Mouse (Mus musculus) urinary bladder, postnatal 36 days (tissue): ENCODE measurements around the gene Gimap8.
"Not testable (repeated sequence)": the region's sequence is repeated elsewhere in the genome, so short reads cannot be mapped to it uniquely, and the experiment has no call there.

ENCODE experiments used
- DNase-seq, 2 experiments: peaks; one replicate each; pipeline ENCODE4 v3.0.0; 2022; ENCODE audit warnings: low spot score in 2 of 2, mixed read lengths in 1 of 2

Gimap8 gene

DNA sequence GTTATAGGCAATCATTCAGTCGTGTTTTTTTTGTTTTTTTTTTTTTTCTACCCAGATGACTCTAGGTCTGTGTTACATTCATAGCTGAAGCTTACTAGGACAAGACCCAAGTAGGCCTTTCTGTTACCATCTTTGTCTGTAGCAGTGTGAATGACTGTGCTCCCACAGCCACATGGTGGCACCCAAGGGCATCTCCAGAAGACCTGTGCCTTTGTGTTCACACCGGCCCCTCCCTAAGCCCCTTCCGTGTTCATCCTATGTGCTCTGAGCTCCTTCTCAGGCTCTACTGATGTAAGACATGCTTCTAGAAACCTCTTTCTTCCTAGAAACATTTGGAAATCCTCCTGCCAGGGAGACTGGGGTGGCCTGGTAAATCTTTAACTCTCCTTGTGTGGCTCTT lies at the start of gene Gimap8:
Gene Gimap8, plus strand, starts transcription at position 240 of the 400 bp plus-strand sequence.
- peak in 1 of 2 experiments; percentile 25 for DNase-seq

- no peak for DNase-seq
These were observed 46.4 kb upstream of the Gimap8 start for GRCm38 (mm10) chr6:48600594-48600993.

DNA sequence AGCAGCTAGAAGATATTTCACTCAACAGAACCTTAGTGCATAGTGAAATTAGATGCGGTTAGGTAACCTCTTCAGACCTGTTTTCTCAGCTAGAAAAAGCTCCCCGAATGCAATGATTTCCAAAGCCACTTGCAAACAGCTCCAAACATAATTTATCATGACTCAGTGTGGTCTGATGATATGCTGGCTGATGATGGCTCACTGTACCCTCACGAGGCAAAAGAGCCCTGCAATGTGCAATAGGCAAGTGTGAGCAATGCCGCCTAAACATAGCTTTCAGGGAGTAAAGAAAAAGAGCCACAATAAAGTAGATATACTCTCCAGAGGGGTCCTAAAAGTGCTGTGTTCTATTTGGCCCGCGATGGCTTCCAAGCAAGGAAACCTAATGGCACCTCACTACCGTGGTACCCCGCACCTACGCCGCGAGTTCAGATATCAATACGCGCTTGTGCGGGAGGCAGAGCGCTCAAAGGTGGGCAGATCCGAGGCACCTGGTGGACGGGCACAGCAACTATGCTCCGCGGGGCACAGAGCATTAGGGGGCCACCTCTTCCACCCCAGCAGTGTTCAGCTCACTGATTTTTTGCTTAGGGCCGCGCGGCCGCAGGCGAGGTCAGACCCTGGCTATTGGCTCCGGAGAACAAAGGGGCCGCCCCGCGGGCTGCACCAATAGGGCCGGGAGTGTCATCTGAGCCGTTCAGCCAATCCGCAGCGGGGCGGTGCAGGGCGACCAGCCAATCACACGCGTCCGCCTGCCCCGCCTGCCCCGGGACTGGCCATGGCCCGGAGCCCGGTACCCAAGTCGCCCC lies 45.6 kb upstream of the Gimap8 start, which contains the start of gene Zfp775:
Gene Zfp775, plus strand, starts transcription at position 793 of the 809 bp plus-strand sequence.
- peak; percentile 94 to 96 for DNase-seq

DNA sequence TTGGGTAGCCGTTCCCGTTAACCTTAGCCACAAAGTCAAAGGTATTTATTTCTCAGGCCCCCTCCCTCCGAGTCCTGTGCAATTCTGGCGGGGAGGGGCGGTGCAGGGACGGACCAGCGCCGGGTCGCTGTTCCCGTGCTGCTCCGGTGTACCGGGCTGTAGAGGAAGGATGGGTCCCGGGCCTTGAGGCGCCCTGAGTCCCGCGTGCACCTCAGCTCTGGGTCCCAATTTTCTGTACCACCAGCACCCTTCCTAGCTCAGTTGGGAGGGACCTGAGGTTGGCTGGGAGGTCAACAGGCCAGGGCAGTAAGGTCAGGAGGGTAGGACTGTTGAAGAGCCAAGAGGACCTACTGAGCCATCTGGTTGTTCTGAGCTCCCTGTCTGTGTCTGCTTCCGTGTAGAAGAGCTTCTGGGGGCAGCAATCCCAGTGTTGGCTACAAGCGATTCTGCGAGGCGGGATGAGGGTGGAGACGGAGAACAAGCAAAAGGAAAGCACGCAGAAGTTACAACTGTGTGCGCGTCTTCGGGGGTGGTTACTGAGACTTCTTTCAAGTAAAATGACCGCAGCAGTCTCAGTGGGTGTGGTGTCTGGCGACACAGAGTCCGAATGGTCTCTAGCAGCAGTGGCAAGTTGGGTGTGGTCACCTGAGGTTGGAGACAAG lies 44.8 kb upstream of the Gimap8 start:
- no peak for DNase-seq

DNA sequence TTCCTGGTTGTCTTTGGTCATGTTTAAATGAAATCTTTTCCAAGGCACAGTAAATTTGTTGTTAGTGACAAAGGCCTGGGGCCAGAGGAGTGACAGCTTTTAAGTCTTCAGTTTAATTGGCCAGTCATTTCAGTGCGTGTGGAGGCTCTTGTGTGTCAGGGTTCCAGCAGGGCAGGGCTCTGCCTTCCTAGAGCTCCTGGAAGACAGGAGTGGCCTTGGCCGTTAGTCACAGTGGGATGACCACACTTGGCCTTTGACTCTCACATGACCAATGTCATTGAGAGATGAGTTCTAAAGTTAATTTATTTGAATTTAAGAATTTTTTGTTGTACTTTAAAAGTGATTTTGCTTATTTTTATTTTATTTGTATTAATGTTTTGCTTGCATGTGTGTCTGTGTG lies 38.9 kb upstream of the Gimap8 start:
- no peak for DNase-seq

GRCm38 (mm10) chr6:48609512-48609911 lies 37.5 kb upstream of the Gimap8 start:
- no peak for DNase-seq

- no peak for DNase-seq
These were observed 36.4 kb upstream of the Gimap8 start for GRCm38 (mm10) chr6:48610657-48611056.

DNA sequence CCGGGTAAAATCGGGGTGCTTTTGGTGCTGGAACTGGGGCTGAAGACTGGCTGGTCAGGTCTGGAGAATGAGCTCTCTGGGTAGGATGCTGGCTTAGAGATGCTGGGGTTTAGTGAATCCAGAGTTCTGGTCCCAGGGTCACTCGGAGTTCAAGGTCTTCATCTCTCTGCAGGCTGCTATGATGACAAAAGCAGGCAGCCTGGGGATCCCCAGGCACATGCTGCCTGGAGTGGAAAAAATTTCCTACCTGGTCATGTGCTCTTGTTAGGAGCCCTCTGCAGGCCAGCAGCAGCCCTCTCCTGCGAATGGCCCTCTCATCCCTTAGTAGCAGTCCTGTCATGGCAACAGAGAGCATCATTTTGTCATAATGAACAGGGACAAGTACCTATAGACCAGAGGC lies 33.6 kb upstream of the Gimap8 start:
- no peak for DNase-seq

DNA sequence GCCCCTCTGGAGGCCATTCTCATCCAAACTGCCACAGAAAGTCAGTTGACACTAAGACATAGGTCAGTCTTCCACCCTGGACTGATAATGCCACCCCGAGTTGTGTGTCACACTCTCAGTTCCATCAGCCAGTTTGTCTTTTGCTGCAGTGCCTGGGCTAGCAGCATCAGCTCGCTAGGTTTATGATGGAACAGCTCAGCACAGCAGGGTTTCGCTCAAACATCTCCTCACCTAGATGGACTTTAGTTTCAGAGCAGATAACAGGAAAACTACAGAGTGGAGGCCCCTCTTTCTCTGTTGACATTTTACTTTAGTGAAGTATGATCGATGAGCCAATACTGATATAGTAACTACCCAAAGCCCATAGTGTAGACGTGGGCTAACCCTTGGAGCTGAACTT lies 32.3 kb upstream of the Gimap8 start:
- no peak for DNase-seq

GRCm38 (mm10) chr6:48620031-48620430 lies 27.0 kb upstream of the Gimap8 start:
- DNase-seq, result no peak

DNA sequence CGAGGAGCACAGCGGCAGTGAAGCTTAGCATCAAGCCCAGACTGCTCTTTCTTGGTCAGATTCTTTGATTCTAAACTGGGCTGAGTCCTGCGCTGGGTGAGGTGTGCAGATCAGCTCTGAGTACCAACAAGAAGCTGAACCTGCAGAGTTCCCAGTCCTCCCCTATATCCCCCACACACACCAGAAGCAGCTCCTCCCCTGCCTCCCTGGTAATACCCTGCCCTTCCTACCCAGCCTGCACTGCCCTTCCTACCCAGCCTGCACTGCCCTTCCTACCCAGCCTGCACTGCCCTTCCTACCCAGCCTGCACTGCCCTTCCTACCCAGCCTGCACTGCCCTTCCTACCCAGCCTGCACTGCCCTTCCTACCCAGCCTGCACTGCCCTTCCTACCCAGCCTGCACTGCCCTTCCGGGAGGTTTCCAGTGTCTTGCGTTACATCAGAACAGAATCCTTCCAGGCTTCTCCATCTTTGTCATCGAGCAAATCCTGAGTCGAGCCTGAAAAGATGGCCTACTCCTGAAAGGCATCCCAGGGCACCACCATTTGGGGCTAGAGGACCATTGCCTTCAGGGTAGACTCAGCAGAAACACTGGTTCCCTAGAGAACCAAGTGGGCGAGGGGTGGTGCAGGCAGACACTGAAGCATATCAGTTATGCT lies 24.7 kb upstream of the Gimap8 start:
- DNase-seq, result not testable (repeated sequence)

- no peak for DNase-seq
These were observed 23.6 kb upstream of the Gimap8 start for GRCm38 (mm10) chr6:48623460-48623859.

DNA sequence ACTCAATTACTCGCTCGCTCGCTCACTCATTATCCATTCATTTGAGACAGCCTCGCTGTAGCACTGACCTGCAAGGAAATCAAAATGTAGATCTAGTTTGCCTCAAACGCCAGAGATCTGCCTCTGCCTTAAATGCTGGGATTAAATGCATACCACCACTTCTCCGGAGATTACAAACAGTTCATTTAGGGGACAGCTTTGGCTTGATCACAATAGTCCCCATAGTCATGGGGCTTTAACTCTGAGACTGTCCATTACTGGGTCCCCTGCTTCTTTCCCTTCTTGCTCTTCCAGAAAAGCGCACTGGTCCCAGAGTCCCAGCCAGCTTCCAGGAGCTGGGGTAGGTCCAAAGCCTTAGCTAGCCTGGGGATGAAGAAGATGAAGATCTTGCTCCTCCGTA lies 20.6 kb upstream of the Gimap8 start, which contains the start of gene AI854703:
Gene AI854703, plus strand, starts transcription at position 301 of the 400 bp plus-strand sequence.
- no peak for DNase-seq

GRCm38 (mm10) chr6:48626984-48627383 lies 20.1 kb upstream of the Gimap8 start:
- DNase-seq, result peak; percentile 33 to 53

DNA sequence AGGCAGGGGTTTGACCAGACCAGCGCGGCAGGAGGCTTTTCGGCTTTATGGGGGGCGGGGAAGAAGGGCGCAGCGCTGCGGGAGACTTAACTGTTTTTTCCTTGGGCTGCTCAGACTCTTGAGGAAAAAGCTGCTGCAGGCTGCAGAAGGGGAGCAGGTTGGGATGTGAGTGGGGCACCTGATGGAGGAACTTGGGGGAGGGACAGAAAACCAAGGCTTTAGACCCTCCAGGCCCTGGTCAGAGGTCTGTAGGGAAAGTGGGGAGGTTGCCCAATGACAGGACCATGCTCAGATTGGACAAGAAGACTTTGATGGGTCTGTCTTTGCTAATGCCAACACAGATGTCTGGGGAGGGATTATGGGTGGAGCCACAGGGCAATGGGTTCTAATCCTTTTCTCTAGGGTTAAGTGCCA lies 19.5 kb upstream of the Gimap8 start:
- DNase-seq, result no peak

DNA sequence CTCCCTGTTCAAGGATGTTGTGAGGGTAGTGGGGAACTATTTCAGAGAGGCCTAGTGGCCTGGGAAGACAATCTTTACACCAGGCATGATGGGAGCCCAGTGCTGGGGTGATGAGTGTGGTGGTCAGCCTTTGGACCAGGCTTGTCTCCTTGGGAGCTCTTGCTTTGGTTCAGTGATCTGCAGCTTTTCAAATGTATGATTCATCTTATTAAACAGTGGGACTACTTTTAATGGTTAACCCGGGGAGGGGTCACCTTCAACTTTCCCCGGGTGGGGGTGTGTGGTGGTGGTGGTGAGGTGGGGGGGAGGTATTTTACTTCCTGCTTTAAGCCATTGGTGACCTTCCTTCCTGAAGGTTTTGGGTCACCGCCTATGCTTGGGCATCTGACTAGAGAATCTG lies 18.7 kb upstream of the Gimap8 start:
- no peak for DNase-seq

DNA sequence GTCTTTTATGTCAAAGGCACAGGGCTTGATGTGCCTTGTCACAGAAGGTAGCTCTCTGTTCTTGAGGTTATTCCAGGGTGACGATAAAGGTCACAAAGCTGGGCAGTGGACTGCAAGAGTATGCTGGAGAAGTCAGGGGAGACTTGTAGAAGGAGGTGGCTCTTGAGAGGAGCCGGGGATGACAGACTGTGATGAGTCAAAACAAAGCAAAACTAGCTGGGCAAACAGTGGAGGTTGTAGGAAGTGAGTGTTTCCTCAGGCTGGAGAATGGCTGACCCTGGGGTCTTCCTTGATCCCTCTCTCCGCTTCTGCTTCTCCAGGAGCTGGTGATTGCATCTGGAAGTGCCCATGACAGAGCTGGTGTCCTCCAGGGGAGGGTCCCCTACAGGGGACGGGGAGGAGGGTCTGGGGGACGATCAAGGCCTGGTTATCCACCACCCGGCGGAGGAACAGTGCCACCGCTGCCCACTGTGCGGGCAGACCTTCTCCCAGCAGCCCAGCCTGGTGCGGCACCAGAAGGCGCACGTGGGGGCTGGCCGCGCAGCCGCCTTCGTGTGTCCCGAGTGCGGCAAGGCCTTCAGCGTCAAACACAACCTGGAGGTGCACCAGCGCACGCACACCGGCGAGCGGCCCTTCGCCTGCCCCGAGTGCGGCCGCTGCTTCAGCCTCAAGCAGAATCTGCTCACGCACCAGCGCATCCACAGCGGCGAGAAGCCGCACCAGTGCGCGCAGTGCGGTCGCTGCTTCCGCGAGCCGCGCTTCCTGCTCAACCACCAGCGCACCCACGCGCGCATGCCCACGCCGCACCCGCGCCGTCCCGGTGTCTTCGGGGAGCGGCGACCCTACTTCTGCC lies 18.0 kb upstream of the Gimap8 start:
- no peak for DNase-seq

DNA sequence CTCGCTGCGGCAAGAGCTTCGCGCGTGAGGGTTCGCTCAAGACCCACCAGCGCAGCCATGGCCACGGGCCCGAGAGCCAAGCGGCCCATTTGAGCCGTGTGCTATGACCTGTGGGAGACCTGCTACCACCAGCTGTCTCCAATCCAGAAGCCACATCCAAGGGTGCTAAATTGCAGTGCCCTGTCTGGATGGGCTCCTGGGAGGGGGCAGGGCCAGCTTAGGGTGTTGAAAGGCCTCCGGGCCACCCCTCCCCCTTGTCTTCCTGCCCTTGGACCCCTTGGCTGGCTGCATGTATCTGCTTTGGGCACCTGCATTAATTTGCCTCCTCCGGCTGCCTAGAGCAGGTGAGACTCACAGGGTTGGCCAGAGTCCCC lies 17.4 kb upstream of the Gimap8 start:
- DNase-seq, result no peak

DNA sequence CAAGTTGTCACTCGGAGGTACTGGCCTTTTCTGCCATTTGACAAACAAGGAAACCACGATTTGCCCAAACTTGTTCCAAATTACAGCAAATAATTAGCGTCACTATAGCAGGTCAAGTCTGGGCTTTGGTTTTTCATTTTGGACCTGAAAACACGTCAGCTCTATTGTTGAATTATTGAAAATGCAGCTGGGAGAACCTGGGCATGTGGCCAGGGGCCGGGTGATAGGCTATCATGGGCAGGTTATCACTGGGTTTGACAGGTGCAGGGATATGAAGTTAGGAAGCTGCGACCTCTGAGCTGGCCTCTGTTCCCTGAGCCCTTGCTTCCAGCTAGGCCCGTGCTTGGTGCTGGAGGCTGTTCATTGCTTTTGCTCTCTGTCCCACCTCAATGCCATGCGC lies 16.2 kb upstream of the Gimap8 start:
- peak; percentile 35 to 60 for DNase-seq

DNA sequence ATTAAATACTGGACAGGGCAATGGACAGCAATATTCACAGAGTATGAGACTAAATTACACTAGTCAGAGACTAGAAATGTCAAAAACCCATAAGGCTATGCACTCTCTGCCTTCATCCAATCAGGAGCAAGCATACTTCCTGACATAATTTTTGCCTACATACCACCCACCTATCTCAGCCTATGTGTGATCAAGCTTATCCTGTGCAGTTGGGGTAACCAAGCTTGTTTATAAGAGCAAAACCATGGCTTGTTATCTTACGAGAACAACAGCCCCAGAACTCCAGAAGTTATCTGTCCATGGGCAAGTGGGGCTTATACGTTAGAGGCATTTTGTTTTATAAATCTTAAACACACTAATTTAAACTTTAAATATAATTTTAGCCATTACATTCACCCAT lies 11.9 kb upstream of the Gimap8 start:
- no peak for DNase-seq

- DNase-seq, result no peak
These were observed 10.5 kb upstream of the Gimap8 start for GRCm38 (mm10) chr6:48636515-48636914.
